Mouse (Mus musculus) lung, postnatal 25 days (tissue): ENCODE measurements around the gene Acta1.

Experiments
- DNase-seq: peaks from one replicate; pipeline ENCODE4 v3.0.0; 2022; ENCODE audit warnings: low spot score

Acta1 gene

GRCm38 (mm10) chr8:123844341-123844740 lies 50.2 kb downstream of the Acta1 start:
- no peak for DNase-seq

- DNase-seq: no peak
Observed at GRCm38 (mm10) chr8:123842086-123842485, 52.5 kb downstream of the Acta1 start.
